Mouse (Mus musculus): ENCODE measurements around the gene Pih1d3.

Pih1d3 gene
- long read RNA-seq, experiment 1: 0 reads
- long read RNA-seq, experiment 2: 0 reads

DNA sequence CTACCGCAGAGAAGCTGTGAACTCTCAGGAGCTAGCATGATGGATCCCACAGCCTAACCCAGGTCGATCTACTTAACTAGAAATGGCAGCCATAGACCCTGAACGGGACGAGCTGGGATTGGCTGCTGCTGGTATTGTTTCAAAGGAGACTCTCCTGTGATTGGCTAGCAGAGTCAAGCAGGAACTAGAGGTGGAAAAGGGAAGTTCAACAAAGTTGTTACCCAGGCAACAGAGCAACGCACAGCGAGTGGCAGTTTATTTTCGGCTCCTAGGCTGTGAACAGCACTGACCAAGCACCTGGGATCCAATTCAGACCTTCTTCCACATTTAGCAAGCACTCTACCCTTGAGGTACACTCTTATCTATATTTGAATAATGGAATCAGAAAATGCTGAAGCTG lies at the start of gene Pih1d3, which contains the start of gene 4931428L18Rik:
Gene Pih1d3 (plus strand): TSS at position 275 of the 400 bp plus-strand sequence.
Gene 4931428L18Rik (minus strand): TSS at position 121 of the 400 bp plus-strand sequence.
- intact Hi-C loops (cut with DNase I): no loop called here

DNA sequence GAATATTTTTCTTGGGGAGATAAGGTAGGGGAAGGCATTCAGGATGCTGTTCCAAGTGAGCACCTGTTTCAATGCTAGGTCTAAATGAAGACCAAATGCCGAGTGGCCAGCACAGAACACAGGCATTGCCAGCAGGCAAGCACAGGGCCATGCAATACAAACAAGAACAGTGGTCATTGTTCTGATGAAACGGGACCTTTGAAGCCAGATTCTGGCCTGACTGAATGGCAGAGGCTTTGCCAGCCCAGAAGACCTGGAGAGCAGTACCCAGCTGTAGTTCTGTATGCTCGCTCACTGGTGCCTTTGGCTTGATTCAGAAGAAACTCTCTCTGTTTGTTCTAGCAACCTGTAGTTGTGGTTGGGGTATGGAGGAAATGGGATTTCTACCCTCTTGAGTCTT lies 47.2 kb upstream of the Pih1d3 start:
- intact Hi-C loops (cut with DNase I): no loop called here

DNA sequence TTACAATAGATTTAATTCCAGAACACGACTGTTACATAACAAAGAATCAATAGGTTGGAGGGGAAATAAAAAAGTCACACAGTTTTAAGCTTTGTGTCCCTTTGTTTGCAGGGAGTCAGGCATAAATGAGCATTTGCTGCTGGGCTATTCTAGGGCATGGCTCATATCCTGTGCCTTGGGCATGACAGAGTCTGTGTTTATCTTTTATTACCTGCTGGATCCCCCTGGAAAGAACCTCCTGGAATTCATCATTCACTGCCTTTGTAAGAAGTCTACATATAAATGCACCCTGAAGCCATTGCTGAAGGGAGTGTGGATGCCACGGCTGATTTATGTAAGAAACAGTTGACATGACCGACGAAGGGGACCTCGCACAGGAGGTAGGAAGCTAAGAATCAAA lies 46.5 kb upstream of the Pih1d3 start, which contains the start of gene Lgsn:
Gene Lgsn (plus strand): TSS at position 301 of the 400 bp plus-strand sequence.
- intact Hi-C loops (cut with DNase I): no loop called here

DNA sequence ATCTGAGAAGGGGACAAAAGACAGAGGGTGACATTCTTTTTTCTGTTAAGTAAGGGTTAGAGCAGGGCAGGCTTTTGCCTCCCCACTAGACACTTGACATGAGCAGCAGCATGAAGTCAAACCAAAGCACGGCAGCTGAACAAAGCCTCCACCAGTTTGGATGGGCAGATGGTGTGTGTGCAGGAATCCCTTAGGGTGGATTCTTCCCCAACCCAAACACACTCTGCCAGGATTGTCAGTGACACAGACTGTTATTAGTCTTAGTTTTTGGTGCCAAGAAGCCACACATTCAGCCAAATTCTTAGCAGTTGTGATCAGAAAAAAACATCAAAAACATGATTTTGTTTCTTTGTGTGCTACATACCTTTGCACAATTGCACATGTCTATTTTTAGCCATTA lies 44.4 kb upstream of the Pih1d3 start:
- intact Hi-C loops (cut with DNase I): no loop called here

DNA sequence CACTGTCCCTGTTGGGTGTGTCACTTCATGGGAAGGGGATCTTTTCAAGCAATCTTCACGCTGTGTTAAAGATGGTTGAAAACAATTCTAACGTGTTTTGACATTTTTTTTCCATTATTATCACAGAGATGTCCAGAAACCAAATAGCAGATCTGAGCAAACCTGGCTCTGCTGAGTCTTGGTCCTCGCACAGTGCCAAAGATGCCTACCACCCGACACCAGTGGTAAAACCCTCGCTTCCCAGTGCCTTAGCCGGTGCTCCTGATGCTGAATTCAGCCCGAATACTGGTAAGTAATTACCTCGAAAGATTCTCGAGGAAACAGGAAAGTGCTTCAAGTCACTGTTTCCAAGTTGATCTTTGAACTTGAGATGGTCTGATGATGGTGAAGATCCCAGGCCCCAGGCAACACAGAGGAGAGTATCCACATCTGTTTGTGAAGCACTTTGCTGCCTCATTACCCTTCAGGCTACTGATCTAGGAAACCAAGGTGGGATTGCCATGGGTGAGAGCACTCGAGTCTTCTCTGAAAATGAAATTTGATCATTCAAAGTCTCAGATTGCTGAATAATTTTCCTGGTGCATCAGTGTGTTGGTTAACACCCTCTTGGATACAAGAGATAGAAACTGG lies 32.3 kb upstream of the Pih1d3 start:
- intact Hi-C loops (cut with DNase I): no loop called here

DNA sequence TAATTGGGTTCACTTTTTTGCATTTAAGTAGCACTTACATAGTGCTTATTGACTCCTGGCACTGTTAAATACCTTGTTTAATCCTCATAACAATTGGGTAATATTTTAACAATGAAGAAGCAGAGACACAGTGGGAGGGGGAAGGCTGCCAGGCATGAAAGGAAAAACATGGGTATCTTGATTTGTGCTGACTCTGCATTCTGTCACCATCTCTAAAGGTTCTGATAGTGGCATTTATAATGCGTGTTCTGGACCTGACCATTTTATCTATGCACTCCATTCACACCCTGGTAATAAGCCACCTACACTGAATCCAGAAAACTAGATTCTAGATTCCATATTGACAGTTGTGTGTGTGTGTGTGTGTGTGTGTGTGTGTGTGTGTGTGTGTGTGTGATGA lies 27.0 kb upstream of the Pih1d3 start:
- intact Hi-C loops (cut with DNase I): no loop called here

DNA sequence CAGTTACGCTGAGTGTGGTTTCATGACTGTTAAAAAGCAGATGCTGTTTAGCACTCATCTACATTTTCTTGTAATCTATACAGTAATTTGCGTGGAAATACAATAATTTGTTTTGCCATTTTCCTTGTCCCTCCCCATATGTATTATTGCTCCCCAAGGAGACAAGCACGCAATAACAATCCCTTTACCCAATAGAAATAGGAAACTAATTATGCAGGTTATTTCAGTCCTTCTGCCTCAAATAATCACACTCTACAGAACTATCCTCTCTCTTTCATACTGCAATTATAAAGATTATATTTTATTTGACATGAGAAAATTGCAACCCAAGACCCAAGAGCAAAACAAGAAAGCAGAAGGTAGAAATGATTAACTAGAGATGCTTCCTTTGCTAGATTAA lies 25.7 kb upstream of the Pih1d3 start:
- intact Hi-C loops (cut with DNase I): no loop called here

DNA sequence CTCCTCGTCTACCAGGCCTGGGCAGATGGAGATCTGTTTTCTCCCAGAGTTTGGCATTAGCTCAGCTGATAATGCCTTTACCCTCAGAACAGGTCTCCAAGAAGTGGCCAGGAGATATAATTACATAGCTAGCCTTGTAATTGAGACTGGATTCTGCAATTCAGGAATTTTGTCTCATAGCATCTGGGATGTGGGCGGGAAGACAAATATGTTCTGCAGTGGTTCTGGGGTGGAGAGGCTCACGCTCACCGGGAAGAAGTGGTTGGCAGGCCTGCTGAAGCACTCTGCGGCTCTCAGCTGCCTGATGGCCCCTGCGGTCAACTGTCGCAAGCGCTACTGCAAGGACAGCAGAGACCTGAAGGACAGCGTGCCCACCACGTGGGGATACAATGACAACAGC lies 18.9 kb upstream of the Pih1d3 start:
- intact Hi-C loops (cut with DNase I): no loop called here

DNA sequence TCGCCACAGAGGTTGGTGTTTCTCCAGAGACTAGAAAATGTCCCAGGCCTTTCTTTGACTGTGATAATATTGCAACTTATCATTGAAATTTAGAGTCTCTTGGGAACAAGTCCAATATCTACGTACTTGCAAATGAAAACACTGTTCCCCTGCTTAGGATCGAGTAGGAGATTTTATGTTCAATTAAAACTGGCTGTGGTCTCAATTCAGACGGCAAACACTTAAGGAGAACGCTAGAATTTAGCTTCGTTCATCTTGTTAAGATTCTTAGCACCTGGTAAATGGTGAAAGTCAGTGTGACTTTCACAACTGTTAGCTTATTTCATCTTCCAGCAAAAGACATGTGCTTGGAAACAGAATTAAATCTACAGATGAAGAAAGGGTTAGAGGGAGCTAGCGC lies 17.3 kb upstream of the Pih1d3 start:
- intact Hi-C loops (cut with DNase I): no loop called here

DNA sequence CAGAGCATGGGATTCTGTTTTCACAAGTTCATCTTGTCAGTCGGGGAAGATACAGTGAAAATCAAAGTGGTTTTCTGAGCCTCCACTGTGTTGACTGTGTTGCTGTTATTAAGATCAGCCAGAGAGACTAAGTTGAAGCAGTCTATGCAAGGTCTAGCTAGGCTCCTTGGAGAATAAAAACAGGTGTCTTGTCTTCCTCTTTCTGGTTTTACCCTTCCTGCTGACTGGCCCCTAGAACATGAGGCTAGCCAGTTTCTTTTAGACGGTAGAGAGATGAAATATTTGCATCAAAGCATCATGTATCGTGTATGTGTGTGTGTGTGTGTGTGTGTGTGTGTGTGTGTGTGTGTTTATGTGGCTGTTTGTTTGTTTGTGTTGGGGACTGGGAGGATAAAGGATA lies 16.9 kb upstream of the Pih1d3 start:
- intact Hi-C loops (cut with DNase I): no loop called here

DNA sequence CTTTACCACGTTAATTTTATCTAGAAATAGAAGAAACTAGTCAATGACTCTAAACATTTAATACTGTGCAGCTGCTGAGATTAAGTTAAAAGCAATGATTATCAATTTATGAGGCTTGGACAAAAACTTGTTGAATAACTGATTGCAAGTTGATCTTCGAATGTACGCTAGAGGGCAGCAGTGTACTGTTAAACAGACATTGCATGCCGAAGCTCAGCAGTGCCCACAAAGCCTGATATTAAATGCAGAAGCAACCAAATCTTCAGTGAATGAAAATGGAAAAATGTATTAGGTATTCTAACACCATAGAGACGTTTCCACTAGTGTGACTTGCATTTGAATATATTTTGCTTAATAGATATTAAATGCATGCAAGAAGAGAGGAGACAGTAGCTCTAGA lies 12.5 kb upstream of the Pih1d3 start:
- intact Hi-C loops (cut with DNase I): loop anchor here (5.0 kb wide), 1 partner anchor 127 kb away; no protein-coding TSS in a partner anchor

DNA sequence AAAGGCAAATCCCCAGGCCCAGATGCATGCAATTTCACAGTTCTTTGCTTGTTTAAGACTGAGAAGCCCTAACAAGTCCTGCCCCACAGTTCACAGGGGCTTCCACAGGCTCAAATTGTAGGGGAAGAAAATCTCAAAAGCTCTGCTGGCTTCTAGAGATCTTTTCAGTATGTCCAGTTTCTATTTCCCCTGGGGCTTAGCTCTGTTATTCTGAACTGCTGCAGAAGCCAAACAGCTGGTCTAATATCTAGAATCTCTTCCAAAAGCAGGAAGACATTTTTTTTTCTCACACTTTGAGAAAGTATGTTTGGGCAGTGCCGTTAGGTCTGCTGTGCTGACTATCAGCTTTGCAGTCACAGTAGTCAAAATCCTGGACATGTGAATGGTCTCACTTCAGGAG lies 7.8 kb upstream of the Pih1d3 start:
- intact Hi-C loops (cut with DNase I): loop anchor here (5.0 kb wide), 1 partner anchor 122 kb away; no protein-coding TSS in a partner anchor

DNA sequence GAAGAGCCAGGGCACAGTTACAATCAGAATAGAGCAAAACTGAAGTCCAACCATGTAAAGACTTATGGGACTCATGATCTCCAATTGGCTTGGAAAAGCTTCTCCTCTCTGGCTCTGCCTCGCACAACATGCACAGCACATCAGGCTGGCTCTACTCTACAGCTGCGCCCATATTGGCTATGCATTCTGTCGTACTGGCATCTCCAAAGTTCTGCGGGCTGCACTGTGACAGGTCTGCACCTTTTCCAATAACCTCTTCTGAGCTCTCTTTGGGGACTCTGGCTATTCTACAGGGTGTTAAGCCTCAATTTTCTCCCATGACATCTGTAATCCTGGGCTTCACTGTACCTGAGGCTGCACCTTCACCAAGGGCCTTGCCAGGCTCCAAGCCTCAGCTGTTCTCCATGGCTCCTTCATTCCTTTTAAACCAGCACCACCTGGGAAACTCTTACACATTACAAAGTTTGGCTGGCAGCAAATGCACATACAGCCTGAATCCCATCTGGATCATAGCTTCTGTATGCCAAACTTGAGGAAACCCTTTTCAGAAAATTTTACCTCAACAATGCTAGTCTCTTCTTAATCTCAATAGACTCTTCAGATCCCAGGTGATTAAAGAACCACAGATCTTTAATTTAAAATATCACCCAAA lies 1.9 kb upstream of the Pih1d3 start:
- intact Hi-C loops (cut with DNase I): no loop called here

DNA sequence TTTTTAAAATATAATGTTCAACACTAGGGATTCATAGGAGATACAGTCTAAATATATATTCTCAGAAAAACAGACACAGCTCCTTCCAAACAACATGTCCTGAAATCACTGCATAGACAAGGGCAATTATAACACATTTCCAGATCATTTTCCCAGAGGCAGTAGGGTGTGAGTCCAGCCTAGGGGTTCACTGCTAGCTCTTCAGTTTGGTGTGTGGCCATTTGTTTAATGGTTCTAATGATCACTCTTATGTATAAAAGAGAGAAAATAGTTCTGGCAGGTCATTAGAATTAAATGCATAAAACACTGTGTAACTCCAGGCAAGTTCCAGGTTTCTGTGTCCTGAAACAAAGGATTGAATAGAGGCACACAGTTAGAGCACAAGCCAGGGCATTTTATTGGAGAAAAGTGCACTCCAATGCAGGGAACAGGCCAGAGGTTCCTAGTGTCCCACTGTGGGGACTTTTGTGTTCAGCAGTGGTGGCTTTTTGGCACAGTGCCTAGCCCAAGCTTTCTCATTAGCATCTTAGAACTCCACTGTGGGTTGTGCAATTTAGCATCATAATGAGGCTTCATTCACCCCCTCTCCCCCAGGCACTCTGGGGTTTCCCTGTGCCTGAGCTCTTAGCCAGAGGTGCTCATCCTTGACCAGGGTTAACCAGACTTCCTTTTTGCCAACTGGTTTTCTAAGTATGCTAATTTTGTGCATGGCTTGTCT lies 10.8 kb downstream of the Pih1d3 start:
- intact Hi-C loops (cut with DNase I): no loop called here

DNA sequence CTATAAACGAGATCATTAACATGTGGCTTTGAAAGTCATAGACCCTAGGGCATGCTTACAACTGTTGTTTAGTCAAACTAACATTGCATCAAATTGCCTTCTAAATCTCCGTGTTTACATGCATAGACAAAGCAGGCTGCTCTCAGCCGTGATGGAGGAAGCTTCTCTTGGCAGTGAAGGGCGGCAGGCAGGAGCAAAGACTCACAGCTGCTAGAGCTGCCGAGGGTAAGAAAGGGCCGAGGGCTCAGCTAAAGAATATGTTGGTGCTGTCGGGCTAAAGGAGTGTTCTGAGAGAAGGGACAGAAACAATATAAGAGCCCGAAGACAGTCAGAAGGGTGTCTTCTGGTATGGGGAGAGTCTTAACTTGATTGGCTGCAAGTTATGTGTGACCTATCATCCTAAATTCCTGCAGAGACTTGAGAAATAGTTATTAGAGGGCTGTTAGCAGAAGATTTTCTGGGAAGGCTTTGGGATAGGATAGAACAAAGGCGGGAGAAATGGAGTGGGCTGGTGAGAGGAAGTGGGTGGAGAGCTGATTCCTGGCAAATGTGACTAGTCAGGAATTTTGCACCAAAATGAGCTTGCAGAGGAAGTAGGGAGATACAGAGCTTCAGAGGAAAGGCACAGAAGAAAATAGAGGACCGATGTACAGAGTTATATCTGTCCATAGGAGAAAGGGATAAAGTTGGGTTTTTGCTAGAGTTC lies 37.7 kb downstream of the Pih1d3 start:
- intact Hi-C loops (cut with DNase I): no loop called here

All from adrenal gland (tissue).